Mouse (Mus musculus): ENCODE results near the gene Htr2c.

Gene Htr2c

DNA sequence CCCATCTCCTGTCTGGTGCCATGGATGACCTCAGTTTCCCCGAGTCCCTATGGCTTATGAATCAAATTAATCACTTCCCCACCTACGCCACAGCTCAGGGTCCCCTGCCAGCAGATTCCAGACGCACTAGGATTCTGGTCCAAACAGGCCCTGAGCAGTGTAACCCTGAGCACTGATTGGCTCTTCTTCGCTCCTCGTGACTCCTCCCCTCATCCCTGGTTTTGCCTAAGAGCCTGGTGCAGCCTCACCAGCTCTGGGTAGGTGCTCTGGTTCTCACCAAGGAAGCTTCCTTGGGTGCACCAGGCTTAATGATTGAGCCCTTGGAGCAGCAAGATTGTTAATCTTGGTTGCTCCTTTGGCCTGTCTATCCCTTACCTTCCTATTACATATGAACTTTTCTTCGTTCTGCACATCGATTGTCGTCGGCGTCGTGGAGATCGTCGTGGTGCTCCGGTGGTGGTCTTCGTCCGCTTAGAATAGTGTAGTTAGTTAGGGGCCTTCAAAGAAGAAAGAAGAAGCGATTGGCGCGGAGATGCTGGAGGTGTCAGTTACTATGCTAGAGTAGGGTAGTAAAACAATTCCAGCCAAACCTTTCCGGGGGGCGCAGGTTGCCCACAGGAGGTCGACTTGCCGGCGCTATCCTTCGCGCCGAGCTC lies at the start of gene Htr2c:
Gene Htr2c (plus strand): TSS at position 256 of the 656 bp plus-strand sequence.
- no peak for DNase-seq (ENCODE audit: extremely low spot score, low spot score)

DNA sequence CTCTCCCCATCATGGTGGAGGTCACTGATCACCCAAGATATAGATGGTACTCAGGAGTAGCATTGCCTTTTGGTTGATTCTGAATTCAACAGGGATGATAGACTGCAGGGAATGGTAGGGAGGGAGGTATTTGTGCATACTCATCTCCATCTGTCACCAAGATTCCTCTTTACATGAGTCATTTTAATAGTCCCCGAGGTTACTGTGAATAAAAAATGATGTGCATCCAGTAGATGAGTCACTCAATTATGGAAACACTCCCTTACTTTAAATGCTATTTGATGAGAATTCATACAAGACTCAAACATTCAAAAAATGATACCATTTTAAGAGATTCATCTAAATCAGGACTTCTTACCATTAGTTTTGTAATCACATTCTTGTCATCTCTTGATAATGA lies 34.1 kb upstream of the Htr2c start:
- DNase-seq (ENCODE audit: extremely low spot score, low spot score): no peak

DNA sequence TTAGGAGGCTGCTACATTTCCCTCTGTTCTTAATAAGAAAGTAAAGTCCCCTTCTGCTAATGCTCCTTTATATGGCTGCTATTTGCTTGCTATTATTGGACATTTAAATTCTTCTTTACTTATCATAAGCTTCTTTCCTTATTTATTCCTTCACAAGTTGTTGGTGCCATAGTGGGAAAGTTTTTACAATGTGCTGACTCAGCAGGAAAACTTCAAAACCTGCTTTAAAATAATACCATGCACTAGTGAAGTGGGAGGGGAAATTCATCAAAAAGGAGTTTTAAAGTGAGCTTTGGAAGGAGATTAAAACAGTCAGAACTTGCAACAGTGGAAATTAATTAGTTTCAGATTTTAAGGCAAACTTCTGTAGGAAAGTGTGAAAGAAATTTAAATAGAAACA lies 26.0 kb upstream of the Htr2c start:
- no peak for DNase-seq (ENCODE audit: extremely low spot score, low spot score)

GRCm38 (mm10) chrX:146946216-146946886 lies 16.0 kb upstream of the Htr2c start:
- no peak for DNase-seq (ENCODE audit: extremely low spot score, low spot score)

GRCm38 (mm10) chrX:146946996-146947395 lies 15.3 kb upstream of the Htr2c start:
- DNase-seq (ENCODE audit: extremely low spot score, low spot score): no peak

DNA sequence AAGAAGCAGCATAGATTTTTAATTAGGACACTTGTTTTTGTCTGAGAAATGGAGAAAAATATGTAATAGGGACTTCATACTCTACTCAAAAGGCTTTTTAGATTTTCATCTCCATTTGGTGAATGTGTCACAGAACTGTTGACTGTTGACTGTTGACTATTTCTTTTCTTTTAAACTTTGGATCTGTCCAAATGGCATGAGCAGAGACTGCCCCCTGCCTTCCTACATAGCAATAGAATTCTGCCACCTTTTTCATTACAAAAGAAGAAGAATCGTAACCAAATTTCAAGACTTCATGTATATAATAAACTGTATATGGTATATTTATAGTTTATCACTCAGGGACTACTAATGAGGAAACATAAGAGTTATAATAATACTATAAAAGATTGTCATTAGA lies 3.7 kb upstream of the Htr2c start:
- DNase-seq (ENCODE audit: extremely low spot score, low spot score): no peak

DNA sequence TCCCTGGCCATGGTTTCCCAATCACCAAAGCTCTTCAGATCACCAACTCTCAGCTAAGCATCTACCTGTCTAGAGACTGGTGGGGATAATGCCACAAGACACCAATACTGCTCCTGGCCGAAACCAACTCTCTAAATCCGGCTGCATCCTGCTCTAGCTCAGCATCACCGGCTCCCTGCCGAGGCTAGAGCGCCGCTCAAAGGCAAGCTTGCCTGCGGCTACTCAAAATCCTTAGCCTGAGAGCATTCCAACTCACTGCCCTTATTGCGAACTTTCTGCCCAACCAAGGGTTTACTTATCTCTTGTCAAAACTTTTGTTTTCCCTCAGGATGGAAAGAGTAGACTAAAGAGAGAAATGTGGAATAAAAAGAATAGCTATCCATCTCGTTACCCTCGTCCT lies 2.4 kb upstream of the Htr2c start:
- DNase-seq (ENCODE audit: extremely low spot score, low spot score): no peak

GRCm38 (mm10) chrX:146962914-146963547 lies 718 bp downstream of the Htr2c start:
- peak; percentile 29 for DNase-seq (ENCODE audit: extremely low spot score, low spot score)

- DNase-seq (ENCODE audit: extremely low spot score, low spot score): no peak
Measured at GRCm38 (mm10) chrX:146979931-146980330, 17.6 kb downstream of the Htr2c start.

- no peak for DNase-seq (ENCODE audit: extremely low spot score, low spot score)
Measured at GRCm38 (mm10) chrX:147055730-147056129, 93.4 kb downstream of the Htr2c start.

GRCm38 (mm10) chrX:147071622-147072021 lies 109.3 kb downstream of the Htr2c start:
- DNase-seq (ENCODE audit: extremely low spot score, low spot score): no peak

- DNase-seq (ENCODE audit: extremely low spot score, low spot score): no peak
Measured at GRCm38 (mm10) chrX:147119155-147119554, 156.8 kb downstream of the Htr2c start.

GRCm38 (mm10) chrX:147215251-147215650 lies 252.9 kb downstream of the Htr2c start:
- DNase-seq (ENCODE audit: extremely low spot score, low spot score): no peak

DNA sequence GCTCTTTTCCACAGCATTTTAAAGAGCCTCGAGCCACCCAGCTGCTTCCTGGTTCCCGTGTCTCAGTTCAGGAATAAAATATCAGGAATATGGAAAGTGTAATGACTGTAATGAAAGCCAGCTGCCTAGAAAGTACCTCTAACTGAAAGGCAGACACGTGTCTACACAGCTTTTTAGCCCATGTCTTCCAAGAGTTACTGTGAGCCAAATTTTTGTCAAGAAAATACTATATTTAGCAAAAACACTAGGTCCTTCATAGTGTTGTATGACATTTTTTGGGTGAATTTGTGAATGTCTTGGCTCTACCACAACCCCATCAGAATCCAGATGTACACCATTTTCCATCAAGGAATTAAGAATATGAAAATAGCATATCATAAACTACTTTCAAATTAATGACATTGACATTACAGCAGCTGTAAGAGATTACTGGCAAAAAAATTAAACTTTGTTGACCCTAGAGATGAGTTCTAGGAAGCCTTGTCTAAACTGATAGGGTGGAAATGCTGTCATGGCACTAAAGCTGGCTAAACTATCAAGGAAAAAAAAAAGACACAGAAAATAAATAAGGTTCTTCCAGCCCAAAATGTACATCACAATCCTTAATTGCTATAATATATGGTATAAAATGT lies 255.2 kb downstream of the Htr2c start:
- DNase-seq (ENCODE audit: extremely low spot score, low spot score): no peak

GRCm38 (mm10) chrX:147238806-147239542 lies 276.7 kb downstream of the Htr2c start:
- no peak for DNase-seq (ENCODE audit: extremely low spot score, low spot score)

Data from neural tube, embryonic 10.5 days (tissue).